15 mouse cellular contexts compared by ENCODE assay signal in genomic region chr6:71840597-71841290, GRCm38 (mm10).
"Had no signal": no experiment of that assay in that cellular context is flagged by ENCODE, and none has a peak within 500 bp of the region (broad histone marks: within the 10 kb centered on the region; RNA-seq: fewer than 3 reads in every experiment).

No protein-coding gene starts in this region.

- H3K27ac ChIP-seq: hindbrain, embryonic 13.5 days; hindbrain, postnatal 0 days; kidney, postnatal 0 days; limb, embryonic 10.5 days; macrophage; midbrain, embryonic 15.5 days; neural tube, embryonic 12.5 days had no signal

- H3K4me3 ChIP-seq: hindbrain, embryonic 13.5 days; limb, embryonic 10.5 days; megakaryocyte, embryonic 14.5 days; midbrain, embryonic 15.5 days; neural tube, embryonic 12.5 days had no signal

- H3K27me3 ChIP-seq: hindbrain, embryonic 13.5 days; megakaryocyte, embryonic 14.5 days; midbrain, embryonic 15.5 days; neural tube, embryonic 12.5 days had no signal

- H3K36me3 ChIP-seq: midbrain, embryonic 15.5 days; neural tube, embryonic 12.5 days had no signal

- DNase-seq: layer of hippocampus, adult 9-11 months; lung, embryonic 14.5 days; lung, postnatal 10 days; spleen, adult 18-20 months; thymus, adult 18-20 months; thymus, postnatal 14 days had no signal

- H3K4me2 ChIP-seq: hindbrain, embryonic 13.5 days; lung, embryonic 14.5 days; midbrain, embryonic 11.5 days; midbrain, embryonic 15.5 days; neural tube, embryonic 12.5 days had no signal

- H3K9me3 ChIP-seq: hindbrain, embryonic 13.5 days; limb, embryonic 10.5 days; megakaryocyte, embryonic 14.5 days; midbrain, embryonic 15.5 days; neural tube, embryonic 12.5 days had no signal

- ATAC-seq: hindbrain, postnatal 0 days; midbrain, embryonic 15.5 days had no signal

- H3K9ac ChIP-seq: hindbrain, embryonic 13.5 days; lung, embryonic 14.5 days; midbrain, embryonic 15.5 days; neural tube, embryonic 12.5 days had no signal

- H3K4me1 ChIP-seq: hindbrain, embryonic 13.5 days; limb, embryonic 10.5 days; midbrain, embryonic 15.5 days; neural tube, embryonic 12.5 days had no signal
